Mouse (Mus musculus) cerebellum, adult 2 months (tissue): ENCODE measurements at regions not wholly inside any gene's neighbourhood (a gene's known extent, or its start where the extent isn't known, plus 50 kb on each side); places are given as distances from the start of the nearest gene placed in this dataset.
"Not testable (repeated sequence)": the region's sequence is repeated elsewhere in the genome, so short reads cannot be mapped to it uniquely, and the experiment has no call there.

Experiments used
- DNase-seq, 2 experiments: peaks; one replicate each; pipeline ENCODE4 v3.0.0; 2021
- H3K27ac ChIP-seq: fragments of 200-500 bp; 2 replicates; pipeline ENCODE4 v1.5.1; 2012; ENCODE audit warnings: low read length, control low read depth, inconsistent platforms; ENCODE audit not compliant: insufficient read depth
- H3K27me3 ChIP-seq: fragments of 200-500 bp; 2 replicates; pipeline ENCODE4 v1.6.1; 2012; ENCODE audit warnings: inconsistent platforms, mild to moderate bottlenecking, low read length, moderate library complexity; ENCODE audit not compliant: control insufficient read depth, insufficient read depth
- H3K4me1 ChIP-seq: fragments of 200-500 bp; 2 replicates; pipeline ENCODE4 v1.6.1; 2011; ENCODE audit warnings: low read length; ENCODE audit not compliant: control insufficient read depth, insufficient read depth
- H3K4me3 ChIP-seq: fragments of 200-500 bp; replicated peaks from 2 replicates; pipeline ENCODE3; 2011; ENCODE audit warnings: mild to moderate bottlenecking, low read depth, low read length, control low read depth; ENCODE audit not compliant: insufficient read depth
- CTCF ChIP-seq: fragments of 200-500 bp; IDR thresholded peaks from 2 replicates; pipeline ENCODE4 v1.5.1; 2011; ENCODE audit warnings: low read depth, mild to moderate bottlenecking, control low read depth, low read length, moderate library complexity, borderline replicate concordance; ENCODE audit not compliant: insufficient read depth
- POLR2A ChIP-seq: fragments of 200-500 bp; IDR thresholded peaks from 2 replicates; pipeline ENCODE4 v1.6.1; 2011; ENCODE audit warnings: low read length, control low read depth, borderline replicate concordance; ENCODE audit not compliant: insufficient read depth
- WGBS: fragments of 180-500 bp; shearing (Covaris S2); methylation state at CpG from one replicate; pipeline ENCODE4 v1.1.7; 2018; 5-methylcytosine and 5-hydroxymethylcytosine counted together

DNA sequence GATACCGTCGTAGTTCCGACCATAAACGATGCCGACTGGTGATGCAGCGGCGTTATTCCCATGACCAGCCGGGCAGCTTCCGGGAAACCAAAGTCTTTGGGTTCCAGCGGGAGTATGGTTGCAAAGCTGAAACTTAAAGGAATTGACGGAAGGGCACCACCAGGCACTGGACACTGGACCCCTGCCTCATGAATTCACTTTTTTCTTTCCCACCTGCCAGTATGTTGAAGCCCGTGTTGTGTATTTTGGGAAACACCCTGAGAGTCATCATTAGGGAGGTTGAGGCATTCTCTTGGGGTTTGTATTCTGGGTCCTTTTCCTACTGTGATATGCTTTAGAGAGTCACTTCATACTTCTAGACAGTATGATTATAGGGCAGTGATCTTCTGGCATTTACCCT lies 197.9 kb downstream of the Samd9l start:
- not testable (repeated sequence) for DNase-seq, H3K27me3 ChIP-seq, H3K4me1 ChIP-seq, H3K27ac ChIP-seq, H3K4me3 ChIP-seq
- WGBS = 53% methylated on average over 12 of the region's 12 CpGs

DNA sequence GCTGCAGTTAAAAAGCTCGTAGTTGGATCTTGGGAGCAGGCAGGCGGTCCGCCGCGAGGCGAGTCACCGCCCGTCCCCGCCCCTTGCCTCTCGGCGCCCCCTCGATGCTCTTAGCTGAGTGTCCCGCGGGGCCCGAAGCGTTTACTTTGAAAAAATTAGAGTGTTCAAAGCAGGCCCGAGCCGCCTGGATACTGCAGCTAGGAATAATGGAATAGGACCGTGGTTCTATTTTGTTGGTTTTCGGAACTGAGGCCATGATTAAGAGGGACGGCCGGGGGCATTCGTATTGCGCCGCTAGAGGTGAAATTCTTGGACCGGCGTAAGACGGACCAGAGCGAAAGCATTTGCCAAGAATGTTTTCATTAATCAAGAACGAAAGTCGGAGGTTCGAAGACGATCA lies 198.3 kb downstream of the Samd9l start:
- 67% methylated on average over 33 of the region's 33 CpGs for WGBS
- TF ChIP-seq CTCF (no peak), POLR2A (no peak)
- no peak overlapping the region for H3K4me3 ChIP-seq
- peak; percentile 18 to 28 for DNase-seq
- H3K4me1 ChIP-seq = no peaks in the 10 kb centered on the region
- H3K27me3 ChIP-seq = no peaks in the 10 kb centered on the region
- no peak overlapping the region for H3K27ac ChIP-seq

DNA sequence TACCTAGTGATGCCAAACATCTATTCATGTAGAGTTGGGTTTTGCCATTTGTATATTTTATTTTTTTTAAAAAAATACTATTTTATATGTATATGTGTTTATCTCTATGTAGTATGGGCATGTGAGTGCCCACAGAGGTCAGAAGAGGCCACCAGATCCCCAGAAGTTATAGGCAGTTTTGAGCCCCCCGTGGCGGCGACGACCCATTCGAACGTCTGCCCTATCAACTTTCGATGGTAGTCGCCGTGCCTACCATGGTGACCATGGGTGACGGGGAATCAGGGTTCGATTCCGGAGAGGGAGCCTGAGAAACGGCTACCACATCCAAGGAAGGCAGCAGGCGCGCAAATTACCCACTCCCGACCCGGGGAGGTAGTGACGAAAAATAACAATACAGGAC lies 198.8 kb downstream of the Samd9l start:
- DNase-seq = peak; percentile 60 to 62
- not testable (repeated sequence) for H3K27ac ChIP-seq, H3K4me1 ChIP-seq, H3K27me3 ChIP-seq, H3K4me3 ChIP-seq
- 86% methylated on average over 18 of the region's 18 CpGs for WGBS

DNA sequence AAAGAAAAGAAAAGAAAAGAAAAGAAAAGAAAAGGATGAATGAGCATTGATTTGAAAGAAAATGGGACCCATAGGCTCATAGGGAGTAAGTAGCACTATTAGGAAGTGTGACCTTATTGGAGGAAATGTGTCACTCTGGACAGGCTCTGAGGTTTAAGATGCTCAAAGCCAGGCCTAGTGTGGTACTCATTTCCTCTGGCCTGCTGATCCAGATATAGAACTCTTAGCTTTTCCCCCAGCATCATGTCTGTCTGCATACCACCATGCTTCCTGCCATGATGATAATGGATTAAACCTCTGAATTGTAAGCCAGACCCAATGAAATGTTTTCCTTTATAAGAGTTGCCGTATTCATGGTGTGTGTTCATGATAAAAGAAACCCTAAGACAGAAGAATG lies 206.9 kb downstream of the Samd9l start:
- H3K4me3 ChIP-seq, H3K27me3 ChIP-seq, DNase-seq, H3K27ac ChIP-seq, H3K4me1 ChIP-seq: not testable (repeated sequence)
- WGBS = 64% methylated on average over 1 of the region's 1 CpGs

DNA sequence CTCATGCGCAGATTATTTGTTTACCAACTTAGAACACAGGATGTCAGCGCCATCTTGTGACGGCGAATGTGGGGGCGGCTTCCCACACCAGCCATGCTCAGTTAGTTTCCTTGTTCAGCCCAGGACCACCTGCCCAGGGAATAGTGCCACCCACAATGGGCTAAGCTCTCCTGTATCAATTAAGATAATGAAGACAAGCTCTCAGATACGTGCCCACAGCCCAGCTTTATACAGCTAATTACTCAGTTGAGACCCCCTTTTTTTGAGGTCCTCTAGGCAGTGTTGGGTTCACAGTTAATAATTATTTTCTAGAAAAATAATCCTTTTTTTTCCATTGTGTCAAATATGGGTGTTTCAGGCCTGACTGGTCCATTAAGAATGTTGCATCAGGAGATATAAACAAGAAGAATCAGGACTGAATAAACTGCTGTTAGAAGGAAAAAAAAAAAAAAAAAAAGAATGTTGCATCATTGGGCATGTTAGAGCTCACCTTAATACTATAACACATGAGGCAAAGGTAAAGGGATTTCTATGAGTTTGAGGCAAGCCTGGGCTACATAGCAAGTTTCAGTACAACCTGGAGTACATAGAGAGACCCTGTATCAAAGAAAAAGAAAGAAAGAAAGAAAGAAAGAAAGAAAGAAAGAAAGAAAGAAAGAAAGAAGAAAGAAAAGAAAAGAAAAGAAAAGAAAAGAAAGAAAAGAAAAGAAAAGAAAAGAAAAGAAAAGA lies 207.5 kb downstream of the Samd9l start:
- WGBS = 79% methylated on average over 6 of the region's 6 CpGs
- not testable (repeated sequence) for H3K27me3 ChIP-seq, H3K27ac ChIP-seq, DNase-seq, H3K4me1 ChIP-seq, H3K4me3 ChIP-seq

DNA sequence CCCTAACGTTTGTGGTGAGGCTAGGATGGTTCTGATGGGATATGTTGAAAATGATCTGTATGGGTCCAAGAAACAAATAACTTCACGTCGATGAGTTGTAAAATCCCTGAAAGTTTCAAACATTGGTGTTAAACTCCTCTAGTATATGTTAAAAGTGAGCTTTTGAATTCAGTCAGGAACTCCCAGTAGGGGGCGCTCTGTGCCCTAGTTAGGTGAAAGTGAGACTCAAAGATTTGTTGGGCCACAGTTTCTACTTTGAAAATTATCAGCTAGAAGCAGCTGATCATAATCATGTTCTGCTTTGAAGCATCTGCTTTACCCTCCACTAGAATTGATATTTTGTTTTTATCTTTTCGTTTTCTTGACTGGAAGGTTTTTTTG lies 215.6 kb downstream of the Samd9l start:
- no peaks in the 10 kb centered on the region for H3K27me3 ChIP-seq
- DNase-seq = peak; percentile 20 to 46
- 38% methylated on average over 5 of the region's 5 CpGs for WGBS

DNA sequence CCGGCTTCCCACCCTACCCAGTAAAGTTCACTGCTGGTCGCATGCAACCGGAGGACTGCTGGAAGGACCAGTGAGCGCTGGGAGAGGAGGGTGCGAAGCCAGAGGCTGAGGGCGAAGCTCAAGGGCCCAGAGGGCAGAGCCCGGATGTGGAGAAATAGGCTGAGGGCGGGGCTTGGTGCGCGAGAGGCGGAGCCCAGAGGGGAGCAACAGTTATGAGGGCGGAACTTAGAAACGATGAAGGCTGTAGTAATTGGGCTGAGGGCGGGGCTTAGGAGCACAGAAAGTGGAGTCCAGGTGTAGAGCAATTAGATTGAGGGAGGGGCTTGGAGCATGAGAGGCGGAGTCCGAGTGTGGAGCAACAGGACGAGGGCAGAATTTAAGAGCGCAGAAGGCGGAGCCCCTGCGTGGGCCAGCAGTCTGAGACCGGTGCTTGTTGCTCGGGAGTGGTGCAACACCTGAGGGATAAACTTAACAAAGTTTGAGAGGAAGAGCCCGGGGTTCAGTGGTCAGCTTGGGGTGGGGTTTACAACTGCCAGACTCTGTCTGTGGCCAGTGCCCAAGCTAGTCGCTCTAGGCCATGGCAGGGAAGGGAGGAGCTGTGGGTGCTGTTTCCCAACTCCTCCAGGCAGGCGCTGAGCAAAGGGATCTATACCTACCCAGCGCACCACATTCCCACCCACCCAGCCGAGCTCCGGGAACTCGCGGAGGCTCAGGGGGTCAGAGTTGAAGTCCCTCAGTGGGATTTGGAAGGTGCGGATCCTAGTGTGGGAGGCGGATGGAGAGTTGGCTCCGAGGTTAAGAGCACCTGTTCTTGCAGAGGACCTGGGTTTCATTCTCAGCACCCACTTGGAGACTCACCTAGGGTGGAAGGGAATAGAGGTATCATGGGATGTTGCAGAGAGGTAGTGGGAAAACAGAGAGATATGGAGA lies 216.2 kb downstream of the Samd9l start:
- peak overlapping the region; percentile 19 for H3K4me3 ChIP-seq
- DNase-seq = peak; percentile 23 to 33
- WGBS = 51% methylated on average over 33 of the region's 33 CpGs

More for the DNA sequence above, 215.6 kb downstream of the Samd9l start:
- no peak for TF ChIP-seq POLR2A
- no peak for TF ChIP-seq CTCF
- Histone ChIP-seq H3K27ac (no peak overlapping the region), H3K4me3 (no peak overlapping the region), H3K4me1 (no peaks in the 10 kb centered on the region)

DNA sequence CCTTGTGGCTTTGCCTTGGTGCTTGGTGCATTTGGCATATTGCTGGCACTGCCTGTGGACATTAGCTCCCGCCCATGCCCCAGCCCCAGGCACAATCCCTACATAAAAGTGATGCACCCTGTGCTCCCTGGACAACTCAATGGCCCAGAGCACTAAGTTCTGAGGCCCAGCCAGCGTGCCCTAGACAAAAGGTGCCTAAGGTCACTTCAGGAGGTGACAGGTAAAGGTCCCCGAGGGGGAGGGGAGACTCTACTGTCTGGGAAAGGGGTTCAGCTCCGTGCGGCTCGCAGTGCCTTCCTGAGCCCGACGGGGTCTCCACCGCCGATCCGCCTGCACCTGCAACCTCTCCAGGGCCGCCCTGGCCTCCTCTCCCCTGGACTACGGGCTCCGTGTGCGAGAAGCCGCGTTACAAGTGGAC lies 216.9 kb downstream of the Samd9l start:
- peak in 1 of 2 experiments; percentile 7 for DNase-seq
- H3K27me3 ChIP-seq, H3K4me3 ChIP-seq, H3K4me1 ChIP-seq, H3K27ac ChIP-seq: not testable (repeated sequence)
- WGBS = 40% methylated on average over 17 of the region's 17 CpGs

More for the DNA sequence above, 216.2 kb downstream of the Samd9l start:
- Histone ChIP-seq H3K4me1 (no peaks in the 10 kb centered on the region), H3K27ac (no peak overlapping the region), H3K27me3 (no peaks in the 10 kb centered on the region)
- no peak for TF ChIP-seq POLR2A
- TF ChIP-seq CTCF = no peak

DNA sequence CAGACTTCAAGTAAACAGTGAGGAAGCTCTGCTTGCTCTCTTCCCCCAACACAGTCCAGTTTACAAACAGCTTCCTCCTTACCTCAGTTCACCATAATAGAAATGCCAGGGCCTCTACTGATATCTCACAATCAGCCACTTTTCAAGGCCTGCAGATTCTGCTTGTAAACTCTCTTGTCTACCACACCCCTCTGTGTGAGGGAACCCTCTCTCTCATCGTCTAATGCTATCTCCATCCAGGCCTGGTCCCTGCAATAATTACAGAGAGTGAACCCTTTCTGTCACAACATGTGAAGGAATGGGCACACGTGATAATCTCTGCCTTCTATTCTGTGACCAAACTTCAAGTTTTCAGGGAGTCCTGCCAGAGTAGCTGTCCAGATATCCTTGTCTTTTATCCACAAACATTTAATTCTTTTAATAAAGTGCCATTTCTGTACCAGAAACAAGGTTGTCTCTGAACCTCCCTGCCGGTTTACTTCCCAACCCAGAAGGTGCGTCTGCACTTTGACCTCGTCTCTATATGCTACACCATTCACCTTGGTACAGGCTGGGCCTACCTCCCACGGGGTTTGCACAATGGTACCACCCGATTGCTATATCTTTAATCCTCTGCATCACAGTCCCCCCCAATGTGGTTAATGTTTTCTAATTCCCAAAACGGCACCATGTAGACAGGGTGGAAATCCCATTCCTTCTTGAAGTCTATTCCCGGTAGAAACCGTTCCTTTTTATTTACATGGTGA lies 219.6 kb downstream of the Samd9l start:
- not testable (repeated sequence) for H3K4me1 ChIP-seq, H3K27ac ChIP-seq, H3K27me3 ChIP-seq, DNase-seq, H3K4me3 ChIP-seq
- WGBS = 76% methylated on average over 8 of the region's 10 CpGs

DNA sequence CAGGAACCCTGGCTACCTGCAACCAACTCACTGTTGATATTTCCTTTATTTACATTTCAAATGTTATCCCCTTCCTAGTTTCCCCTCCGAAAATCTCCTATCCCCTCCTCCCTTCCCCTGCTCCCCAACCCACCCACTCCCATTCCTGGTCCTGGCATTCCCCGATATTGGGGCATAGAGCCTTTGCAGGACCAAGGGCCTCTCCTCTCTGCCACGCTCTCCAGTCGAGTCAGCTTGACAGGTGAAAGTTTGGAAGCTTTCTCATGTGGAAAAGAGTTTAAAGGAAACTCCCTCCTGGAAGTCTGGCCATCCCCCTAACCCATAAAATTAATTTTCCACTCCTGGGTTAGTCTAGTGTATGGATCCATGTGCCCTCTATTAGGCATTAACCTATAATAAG lies 229.9 kb downstream of the Samd9l start:
- 53% methylated on average over 4 of the region's 4 CpGs for WGBS
- not testable (repeated sequence) for H3K4me3 ChIP-seq, H3K27ac ChIP-seq, H3K4me1 ChIP-seq, H3K27me3 ChIP-seq, DNase-seq

DNA sequence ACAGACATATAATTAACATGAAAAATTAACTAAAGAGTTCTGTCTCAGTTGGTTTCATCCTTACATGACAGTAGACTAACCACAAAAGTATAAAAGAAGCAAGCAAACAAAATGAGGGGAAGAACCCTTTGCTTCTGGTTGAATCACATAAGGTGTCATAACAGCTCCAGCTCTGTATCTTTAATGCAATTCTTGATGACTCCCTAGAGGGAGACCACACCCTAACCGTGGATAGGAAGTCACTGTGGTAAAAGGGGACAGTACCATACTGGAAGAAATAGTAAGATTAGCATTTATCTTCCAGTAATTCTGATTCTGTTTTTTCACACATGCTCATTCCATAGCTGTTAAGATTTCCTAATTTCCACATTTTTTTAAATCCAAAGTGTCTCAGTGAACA lies 233.2 kb downstream of the Samd9l start:
- 21% methylated on average over 1 of the region's 1 CpGs for WGBS
- DNase-seq, H3K4me3 ChIP-seq, H3K27ac ChIP-seq, H3K27me3 ChIP-seq, H3K4me1 ChIP-seq: not testable (repeated sequence)

DNA sequence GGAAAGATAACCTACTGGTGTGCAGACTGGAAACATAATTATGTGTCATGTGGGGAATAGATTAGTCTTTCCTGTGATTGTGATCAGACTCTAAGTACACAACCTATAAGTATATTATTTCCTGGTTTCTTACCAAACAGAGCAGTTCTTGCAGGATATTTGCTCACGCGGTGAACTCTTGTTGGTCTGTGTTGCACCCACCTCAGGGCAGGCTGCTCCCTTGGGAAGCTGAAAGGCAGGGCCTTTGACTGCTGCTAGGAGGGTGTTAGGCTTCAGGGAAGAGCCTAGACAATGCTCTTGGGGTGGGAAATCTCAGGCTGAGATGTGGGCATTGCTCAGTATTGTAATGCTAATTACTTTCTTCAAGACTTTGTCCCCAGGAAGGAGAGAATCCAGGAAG lies 247.5 kb downstream of the Samd9l start:
- DNase-seq, H3K4me3 ChIP-seq, H3K27me3 ChIP-seq, H3K4me1 ChIP-seq, H3K27ac ChIP-seq: not testable (repeated sequence)
- WGBS = 22% methylated on average over 2 of the region's 2 CpGs
